Mouse (Mus musculus): ENCODE data around the gene Trim71. TPM values are rescaled to one million over a fixed set of nuclear protein-coding genes. Genes with fewer than 3 reads are reported as not detected.
A peak's percentile ranks its signal among the peaks of the same experiment; 100 is the strongest.

Trim71 gene
- polyA plus RNA-seq, 1 experiment from 2014 or later, result 0.05 TPM

DNA sequence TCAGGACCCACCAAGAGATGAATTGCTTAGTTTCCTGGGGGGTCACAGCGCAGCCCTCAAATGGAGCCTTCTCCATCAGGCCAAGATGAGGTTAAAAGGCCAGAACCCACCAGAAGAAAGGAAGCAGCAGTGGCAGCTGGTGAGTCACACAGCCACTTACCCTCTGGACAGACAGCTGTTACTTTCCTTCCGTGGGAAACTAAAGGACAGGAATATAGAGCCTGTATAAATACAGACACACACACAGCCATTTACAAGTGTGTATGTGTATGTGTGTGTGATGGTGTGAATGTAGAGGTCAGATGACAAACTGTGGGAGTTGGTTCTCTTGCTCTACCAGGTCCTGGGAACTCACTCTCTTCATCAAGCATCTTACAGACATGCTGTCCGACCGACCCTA, 57.6 kb downstream of the Trim71 start:
- no peak for ATAC-seq
- TF ChIP-seq CTCF (IDR thresholded peaks at IDR 0.05; ENCODE audit: low read depth) (no peak), EP300 (IDR thresholded peaks at IDR 0.05; ENCODE audit: low read depth) (no peak)
- Histone ChIP-seq H3K27me3 (ENCODE audit: insufficient read depth, low read length) (no peaks in the 10 kb centered on the region), H3K4me3 (ENCODE audit: low read depth, low read length) (no peak overlapping the region), H3K4me2 (ENCODE audit: low read depth, low read length) (no peak overlapping the region), H3K36me3 (replicated peaks; ENCODE audit: insufficient read depth, low read length) (no peaks in the 10 kb centered on the region), H3K27ac (ENCODE audit: low read depth) (no peak overlapping the region), H3K9me3 (ENCODE audit: low read length) (no peaks in the 10 kb centered on the region), H3K4me1 (ENCODE audit: insufficient read depth) (no peaks in the 10 kb centered on the region), H3K9ac (replicated peaks) (no peak overlapping the region)
- DNase-seq, result no peak
- 57% methylated on average over 4 of the region's 4 CpGs for WGBS (ENCODE audit: insufficient replicate concordance)

DNA sequence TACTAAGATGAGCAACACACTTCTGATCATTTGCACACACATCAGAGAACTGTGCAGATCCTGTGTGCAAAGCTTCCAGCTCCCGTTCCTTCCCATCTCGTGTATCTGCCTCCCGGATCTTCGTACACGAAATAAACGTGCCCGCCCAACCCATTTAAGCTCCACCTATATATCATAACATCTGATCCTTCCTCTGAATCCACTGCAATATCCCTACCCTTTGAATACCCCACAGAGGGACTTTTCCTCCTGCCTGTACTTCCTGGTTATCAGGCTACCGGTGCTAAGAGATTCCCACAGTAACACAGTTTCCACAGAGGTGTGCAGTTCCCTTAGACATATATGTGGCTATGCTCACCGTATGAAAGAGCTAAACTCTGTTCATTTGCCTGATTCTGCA, 59.4 kb downstream of the Trim71 start, which contains the start of gene Ccr4:
Gene Ccr4, minus strand, starts transcription at position 101 of the 400 bp plus-strand sequence.
- no peaks in the 10 kb centered on the region for H3K27me3 ChIP-seq (ENCODE audit: insufficient read depth, low read length)
- ATAC-seq (no peak), DNase-seq (no peak)
- no peaks in the 10 kb centered on the region for H3K36me3 ChIP-seq (replicated peaks; ENCODE audit: insufficient read depth, low read length)
- no peak within 1 kb of the TSS for H3K27ac ChIP-seq (ENCODE audit: low read depth)
- TF ChIP-seq CTCF (IDR thresholded peaks at IDR 0.05; ENCODE audit: low read depth) (no peak), EP300 (IDR thresholded peaks at IDR 0.05; ENCODE audit: low read depth) (no peak)
- H3K4me3 ChIP-seq (ENCODE audit: low read depth, low read length), result no peak within 1 kb of the TSS
- WGBS (ENCODE audit: insufficient replicate concordance), result 77% methylated on average over 9 of the region's 9 CpGs
- H3K4me1 ChIP-seq (ENCODE audit: insufficient read depth), result no peaks in the 10 kb centered on the region
- H3K9me3 ChIP-seq (ENCODE audit: low read length), result no peaks in the 10 kb centered on the region
- H3K9ac ChIP-seq (replicated peaks), result no peak within 1 kb of the TSS
- no peak within 1 kb of the TSS for H3K4me2 ChIP-seq (ENCODE audit: low read depth, low read length)

DNA sequence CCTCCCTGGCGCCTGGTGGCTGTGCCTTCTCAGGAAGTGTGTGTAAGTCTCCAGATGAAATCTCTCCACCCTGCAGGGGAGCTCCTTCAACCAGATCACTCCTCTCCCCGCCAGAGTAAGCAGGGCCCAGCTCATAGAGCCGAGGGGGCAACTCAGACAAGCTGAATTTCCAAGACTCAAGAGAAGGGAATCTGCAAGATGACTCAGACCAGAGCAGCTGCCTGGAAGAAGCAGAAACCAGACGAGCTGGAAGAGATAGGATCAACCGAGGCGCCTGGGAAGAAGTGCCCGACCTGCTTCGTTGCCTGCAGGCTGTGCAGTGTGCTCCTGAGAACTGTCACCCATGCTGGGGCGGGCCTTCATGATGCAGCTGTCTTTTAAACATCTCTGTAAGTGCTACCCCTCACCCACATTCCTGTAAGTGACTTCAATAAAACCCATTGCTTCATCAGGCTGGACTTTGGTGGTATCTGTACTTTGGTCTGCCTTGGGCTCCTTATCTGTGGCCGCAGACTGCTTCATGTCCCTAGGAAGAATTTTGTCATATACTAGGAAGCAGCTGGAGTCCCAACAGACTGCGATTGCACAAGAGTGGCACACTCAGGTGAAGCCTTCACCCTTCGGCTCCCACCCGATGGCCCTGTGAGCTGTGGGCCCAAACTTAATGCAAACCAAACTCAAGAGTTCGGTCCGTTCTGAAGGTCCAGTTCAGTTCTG, 61.3 kb downstream of the Trim71 start:
- Histone ChIP-seq H3K9me3 (ENCODE audit: low read length) (no peaks in the 10 kb centered on the region), H3K9ac (replicated peaks) (no peak overlapping the region), H3K4me1 (ENCODE audit: insufficient read depth) (0 out of 2 replicates have a peak, but pooled peaks cover 3% of the 10 kb centered on the region), H3K27ac (ENCODE audit: low read depth) (no peak overlapping the region), H3K4me2 (ENCODE audit: low read depth, low read length) (no peak overlapping the region), H3K27me3 (ENCODE audit: insufficient read depth, low read length) (no peaks in the 10 kb centered on the region), H3K36me3 (replicated peaks; ENCODE audit: insufficient read depth, low read length) (no peaks in the 10 kb centered on the region), H3K4me3 (ENCODE audit: low read depth, low read length) (no peak overlapping the region)
- WGBS (ENCODE audit: insufficient replicate concordance), result 36% methylated on average over 15 of the region's 15 CpGs
- ATAC-seq, result no peak
- TF ChIP-seq EP300 (IDR thresholded peaks at IDR 0.05; ENCODE audit: low read depth) (no peak), CTCF (IDR thresholded peaks at IDR 0.05; ENCODE audit: low read depth) (no peak)
- no peak for DNase-seq

DNA sequence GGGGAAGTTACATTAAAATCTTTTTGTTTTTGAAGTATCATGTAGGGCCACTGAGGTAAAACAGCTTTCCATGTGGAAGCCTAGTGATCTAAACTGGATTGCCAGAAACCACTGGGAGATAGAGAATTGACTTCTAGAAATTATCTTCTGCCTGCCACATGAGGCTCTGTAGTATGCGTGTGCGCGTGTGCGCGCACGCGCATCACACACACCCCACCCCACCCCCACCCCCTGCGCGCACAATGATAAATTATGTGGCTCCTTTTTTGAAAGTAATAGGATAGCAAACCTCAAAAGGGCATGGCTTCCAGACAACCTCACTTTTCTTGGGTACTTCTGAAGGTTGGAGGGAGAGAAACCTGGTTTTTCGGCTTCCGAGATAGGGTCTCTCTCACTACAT, 62.3 kb downstream of the Trim71 start:
- TF ChIP-seq CTCF (IDR thresholded peaks at IDR 0.05; ENCODE audit: low read depth), result no peak
- no peak for TF ChIP-seq EP300 (IDR thresholded peaks at IDR 0.05; ENCODE audit: low read depth)
- DNase-seq, result no peak
- no peak for ATAC-seq
- Histone ChIP-seq H3K4me3 (ENCODE audit: low read depth, low read length) (no peak overlapping the region), H3K36me3 (replicated peaks; ENCODE audit: insufficient read depth, low read length) (no peaks in the 10 kb centered on the region), H3K9me3 (ENCODE audit: low read length) (no peaks in the 10 kb centered on the region), H3K27me3 (ENCODE audit: insufficient read depth, low read length) (no peaks in the 10 kb centered on the region), H3K4me2 (ENCODE audit: low read depth, low read length) (no peak overlapping the region), H3K27ac (ENCODE audit: low read depth) (no peak overlapping the region), H3K4me1 (ENCODE audit: insufficient read depth) (0 out of 2 replicates have a peak, but pooled peaks cover 3% of the 10 kb centered on the region), H3K9ac (replicated peaks) (no peak overlapping the region)
- 91% methylated on average over 11 of the region's 11 CpGs for WGBS (ENCODE audit: insufficient replicate concordance)

DNA sequence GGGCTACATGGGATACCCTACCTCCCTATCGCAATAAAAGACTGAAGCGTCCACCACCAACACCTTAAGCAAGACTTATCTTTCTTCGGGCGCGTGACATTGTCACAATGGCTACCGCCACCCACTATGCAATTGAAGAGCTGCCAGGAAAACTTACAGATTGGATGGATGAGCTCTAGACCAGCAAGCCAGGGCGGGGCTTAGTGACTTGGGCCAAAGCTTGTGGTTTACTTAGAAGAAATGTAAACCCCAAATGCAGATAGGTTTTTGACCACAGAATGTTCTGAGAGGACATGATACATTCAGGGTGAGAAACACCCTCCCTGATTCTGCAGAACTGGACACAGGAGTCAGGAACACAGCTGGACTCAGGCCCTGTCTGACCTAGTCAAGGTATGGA, 63.1 kb downstream of the Trim71 start:
- Histone ChIP-seq H3K36me3 (replicated peaks; ENCODE audit: insufficient read depth, low read length) (no peaks in the 10 kb centered on the region), H3K9ac (replicated peaks) (no peak overlapping the region), H3K27me3 (ENCODE audit: insufficient read depth, low read length) (no peaks in the 10 kb centered on the region), H3K9me3 (ENCODE audit: low read length) (no peaks in the 10 kb centered on the region), H3K4me2 (ENCODE audit: low read depth, low read length) (no peak overlapping the region), H3K4me1 (ENCODE audit: insufficient read depth) (0 out of 2 replicates have a peak, but pooled peaks cover 3% of the 10 kb centered on the region), H3K4me3 (ENCODE audit: low read depth, low read length) (no peak overlapping the region), H3K27ac (ENCODE audit: low read depth) (no peak overlapping the region)
- TF ChIP-seq EP300 (IDR thresholded peaks at IDR 0.05; ENCODE audit: low read depth) (no peak), CTCF (IDR thresholded peaks at IDR 0.05; ENCODE audit: low read depth) (no peak)
- WGBS (ENCODE audit: insufficient replicate concordance), result 35% methylated on average over 7 of the region's 7 CpGs
- no peak for ATAC-seq
- no peak for DNase-seq

DNA sequence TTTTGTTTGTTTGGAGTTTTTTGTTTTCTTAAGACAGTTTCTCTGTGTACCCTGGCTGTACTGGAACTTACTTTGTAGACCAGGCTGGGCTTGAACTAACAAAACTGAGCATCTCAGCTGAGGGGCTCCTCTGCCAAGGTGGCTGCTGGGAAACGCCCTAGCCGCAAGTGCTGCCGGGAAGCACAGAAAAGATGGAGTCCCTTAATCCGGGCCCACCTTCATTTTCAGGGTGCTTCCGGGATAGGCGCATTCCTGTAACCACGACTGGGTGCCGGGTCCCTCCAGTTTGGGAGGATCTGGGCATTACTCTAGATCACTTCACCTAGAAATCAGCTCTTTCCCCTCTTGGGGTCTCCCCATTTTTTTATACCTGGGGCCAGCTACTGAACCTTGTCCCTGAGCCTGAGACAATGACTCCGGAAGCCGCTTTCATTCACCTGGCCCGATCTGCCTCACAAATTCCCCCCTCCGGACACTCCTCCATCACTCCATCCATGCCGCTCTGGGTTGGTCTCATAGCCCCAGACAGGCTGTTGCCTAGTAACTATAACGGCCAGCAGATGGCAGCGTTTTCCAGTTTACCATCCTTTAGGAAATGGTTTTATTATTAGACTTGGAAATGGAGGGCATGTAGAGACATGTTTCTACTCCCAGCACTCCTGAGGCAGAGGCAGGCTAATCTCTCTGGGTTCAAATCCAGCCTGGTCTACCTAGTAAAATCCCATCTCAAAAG, 64.2 kb downstream of the Trim71 start:
- Histone ChIP-seq H3K27me3 (ENCODE audit: insufficient read depth, low read length) (no peaks in the 10 kb centered on the region), H3K4me3 (ENCODE audit: low read depth, low read length) (no peak overlapping the region), H3K9ac (replicated peaks) (no peak overlapping the region), H3K36me3 (replicated peaks; ENCODE audit: insufficient read depth, low read length) (no peaks in the 10 kb centered on the region), H3K9me3 (ENCODE audit: low read length) (no peaks in the 10 kb centered on the region), H3K4me1 (ENCODE audit: insufficient read depth) (0 out of 2 replicates have a peak, but pooled peaks cover 3% of the 10 kb centered on the region), H3K27ac (ENCODE audit: low read depth) (no peak overlapping the region), H3K4me2 (ENCODE audit: low read depth, low read length) (no peak overlapping the region)
- TF ChIP-seq EP300 (IDR thresholded peaks at IDR 0.05; ENCODE audit: low read depth) (no peak), CTCF (IDR thresholded peaks at IDR 0.05; ENCODE audit: low read depth) (peak; percentile 74)
- ATAC-seq (peak; percentile 59; the same call in 1 of the 2 replicates), DNase-seq (peak; percentile 70)
- WGBS (ENCODE audit: insufficient replicate concordance), result 15% methylated on average over 15 of the region's 15 CpGs

Measured in liver, postnatal 0 days (tissue).